ENCODE assay signal across 15 mouse cellular contexts in genomic region chr11:114168231-114168661, GRCm38 (mm10).
DNase-seq lines count a peak whose midpoint lies in the region; ATAC-seq and TF ChIP-seq lines count a peak whose summit lies in the region.
"Had no signal": no experiment of that assay in that cellular context is flagged by ENCODE, and none has a peak within 500 bp of the region (broad histone marks: within the 10 kb centered on the region; RNA-seq: fewer than 3 reads in every experiment).

No protein-coding gene starts in this region.

- intact Hi-C loops in left cerebral cortex, postnatal 14 days (cut with DNase I), result no loop called here

- H3K9me3 ChIP-seq in forebrain, embryonic 14.5 days (replicated peaks; ENCODE audit: control insufficient read depth, low read length), result no peaks in the 10 kb centered on the region
- no peaks in the 10 kb centered on the region; the same call in 1 of the 2 replicates for H3K9me3 ChIP-seq in forebrain, embryonic 13.5 days (replicated peaks)
- H3K9me3 ChIP-seq in kidney, embryonic 14.5 days (ENCODE audit: control insufficient read depth, low read length), result no peaks in the 10 kb centered on the region
- H3K9me3 ChIP-seq in lung, embryonic 14.5 days (ENCODE audit: low read depth, low read length), result no peaks in the 10 kb centered on the region
- H3K9me3 ChIP-seq: heart, embryonic 15.5 days; hindbrain, embryonic 13.5 days; limb, embryonic 15.5 days had no signal

- 61% methylated on average over 13 of the region's 13 CpGs for WGBS in forebrain, embryonic 14.5 days
- 72% methylated on average over 13 of the region's 13 CpGs for WGBS in forebrain, embryonic 13.5 days
- WGBS in kidney, embryonic 14.5 days, result 25% methylated on average over 13 of the region's 13 CpGs
- WGBS in lung, embryonic 14.5 days, result 30% methylated on average over 13 of the region's 13 CpGs
- WGBS in lung, adult 2 months, result 41% methylated on average over 13 of the region's 13 CpGs

- no peaks in the 10 kb centered on the region for H3K36me3 ChIP-seq in forebrain, embryonic 14.5 days (ENCODE audit: control insufficient read depth, insufficient read depth, low read length)
- H3K36me3 ChIP-seq in forebrain, embryonic 13.5 days (ENCODE audit: poor library complexity, severe bottlenecking), result no peaks in the 10 kb centered on the region
- no peaks in the 10 kb centered on the region for H3K36me3 ChIP-seq in kidney, embryonic 14.5 days (ENCODE audit: control insufficient read depth, insufficient read depth, low read length)
- no peaks in the 10 kb centered on the region for H3K36me3 ChIP-seq in lung, embryonic 14.5 days (ENCODE audit: insufficient read depth)
- H3K36me3 ChIP-seq: heart, embryonic 15.5 days; hindbrain, embryonic 13.5 days; limb, embryonic 15.5 days had no signal

- H3K4me3 ChIP-seq in forebrain, embryonic 14.5 days (ENCODE audit: low read depth, low read length), result no peak overlapping the region
- H3K4me3 ChIP-seq in forebrain, embryonic 13.5 days, result no peak overlapping the region
- no peak overlapping the region for H3K4me3 ChIP-seq in kidney, embryonic 14.5 days (ENCODE audit: low read length)
- H3K4me3 ChIP-seq in lung, embryonic 14.5 days (ENCODE audit: low read depth, low read length), result no peak overlapping the region
- no peak overlapping the region for H3K4me3 ChIP-seq in lung, adult 2 months (replicated peaks; ENCODE audit: extremely low read depth, low read depth, low read length)
- H3K4me3 ChIP-seq: heart, embryonic 15.5 days; hindbrain, embryonic 13.5 days; limb, embryonic 15.5 days had no signal

- ATAC-seq in forebrain, embryonic 14.5 days, result no peak
- ATAC-seq in forebrain, embryonic 13.5 days, result no peak
- ATAC-seq in kidney, embryonic 14.5 days (ENCODE audit: low FRiP score, low TSS enrichment), result peak; percentile 59
- no peak for ATAC-seq in lung, embryonic 14.5 days (ENCODE audit: insufficient read depth)

- no peak for TF ChIP-seq CTCF in lung, embryonic 14.5 days (IDR thresholded peaks at IDR 0.05; ENCODE audit: low read depth)
- TF ChIP-seq CTCF in lung, adult 2 months (IDR thresholded peaks at IDR 0.05; ENCODE audit: insufficient read depth, low read length), result no peak

- TF ChIP-seq POLR2A in lung, adult 2 months (IDR thresholded peaks at IDR 0.05; ENCODE audit: borderline replicate concordance, extremely low read depth, low read depth, low read length), result no peak

- H3K9ac ChIP-seq in forebrain, embryonic 14.5 days (ENCODE audit: low read length), result no peak overlapping the region
- H3K9ac ChIP-seq in forebrain, embryonic 13.5 days, result no peak overlapping the region
- H3K9ac ChIP-seq in kidney, embryonic 14.5 days (ENCODE audit: low read depth, low read length), result no peak overlapping the region
- no peak overlapping the region for H3K9ac ChIP-seq in lung, embryonic 14.5 days
- H3K9ac ChIP-seq: heart, embryonic 15.5 days; hindbrain, embryonic 13.5 days; limb, embryonic 15.5 days had no signal

- H3K27ac ChIP-seq in forebrain, embryonic 14.5 days (ENCODE audit: low read depth, low read length), result no peak overlapping the region
- no peak overlapping the region for H3K27ac ChIP-seq in forebrain, embryonic 13.5 days
- H3K27ac ChIP-seq in kidney, embryonic 14.5 days (ENCODE audit: low read depth, low read length), result no peak overlapping the region
- no peak overlapping the region for H3K27ac ChIP-seq in lung, embryonic 14.5 days (ENCODE audit: low read depth)
- H3K27ac ChIP-seq: heart, embryonic 15.5 days; hindbrain, embryonic 13.5 days; limb, embryonic 15.5 days had no signal

- no peak overlapping the region for H3K4me2 ChIP-seq in forebrain, embryonic 14.5 days (ENCODE audit: low read length)
- no peak overlapping the region for H3K4me2 ChIP-seq in forebrain, embryonic 13.5 days
- no peak overlapping the region for H3K4me2 ChIP-seq in kidney, embryonic 14.5 days (replicated peaks; ENCODE audit: low read depth, low read length)
- no peak overlapping the region for H3K4me2 ChIP-seq in lung, embryonic 14.5 days
- H3K4me2 ChIP-seq: heart, embryonic 15.5 days; hindbrain, embryonic 13.5 days; limb, embryonic 15.5 days; midbrain, embryonic 11.5 days had no signal

- H3K4me1 ChIP-seq in forebrain, embryonic 14.5 days (ENCODE audit: control insufficient read depth, insufficient read depth, low read length), result no peaks in the 10 kb centered on the region
- peaks cover 7% of the 10 kb centered on the region; the same call in 1 of the 2 replicates for H3K4me1 ChIP-seq in forebrain, embryonic 13.5 days
- H3K4me1 ChIP-seq in kidney, embryonic 14.5 days (ENCODE audit: control insufficient read depth, insufficient read depth, low read length), result peaks cover 20% of the 10 kb centered on the region; the same call in 1 of the 2 replicates
- H3K4me1 ChIP-seq in lung, embryonic 14.5 days (ENCODE audit: insufficient read depth), result peaks cover 3% of the 10 kb centered on the region; the same call in 1 of the 2 replicates
- H3K4me1 ChIP-seq in lung, adult 2 months (ENCODE audit: control insufficient read depth, insufficient read depth, low read length), result no peaks in the 10 kb centered on the region

- H3K27me3 ChIP-seq in forebrain, embryonic 14.5 days (replicated peaks; ENCODE audit: control insufficient read depth, insufficient read depth, low read length), result no peaks in the 10 kb centered on the region
- peaks cover 41% of the 10 kb centered on the region for H3K27me3 ChIP-seq in forebrain, embryonic 13.5 days
- peaks cover 5% of the 10 kb centered on the region; the same call in 1 of the 2 replicates for H3K27me3 ChIP-seq in kidney, embryonic 14.5 days (ENCODE audit: control insufficient read depth, insufficient read depth, low read length)
- H3K27me3 ChIP-seq in lung, embryonic 14.5 days (ENCODE audit: insufficient read depth, low read length), result 0 out of 2 replicates have a peak, but pooled peaks cover 7% of the 10 kb centered on the region
- H3K27me3 ChIP-seq: heart, embryonic 15.5 days; limb, embryonic 15.5 days had no signal

- DNase-seq in forebrain, embryonic 14.5 days (ENCODE audit: low spot score), result peak; percentile 45
- DNase-seq in kidney, adult 18-20 months, result no peak
- peak; percentile 34 for DNase-seq in lung, embryonic 14.5 days
- no peak for DNase-seq in lung, adult 2 months
- peak; percentile 57 for DNase-seq in lung, postnatal 10 days
- DNase-seq in left cerebral cortex, postnatal 14 days (ENCODE audit: low spot score in 2 of 2), result no peak
- DNase-seq: adrenal gland, adult 2 months; cerebellum, postnatal 14 days; kidney, adult 2 months had no signal

Comparison
In these comparisons a context has a peak if more than half of its experiments do, and no peak if none do; other contexts are left out.
1. DNase-seq: peak in forebrain, embryonic 14.5 days (single experiment), lung, embryonic 14.5 days (single experiment) and lung, postnatal 10 days (single experiment); none in kidney, adult 18-20 months (single experiment), lung, adult 2 months (single experiment) and left cerebral cortex, postnatal 14 days (0 of 2).